Mouse (Mus musculus) neutrophil, adult 5-6 weeks (primary cell): ENCODE data around the gene Zfpm1. TPM values are rescaled to one million over a fixed set of nuclear protein-coding genes. Genes with fewer than 3 reads are reported as not detected.

Source experiments
- ATAC-seq: fragments of 151-379, 151-347 bp; 2 replicates; pipeline ENCODE4 v1.8.0; 2017; ENCODE audit warnings: mild to moderate bottlenecking, moderate TSS enrichment; ENCODE audit not compliant: insufficient number of reproducible peaks, poor library complexity, low FRiP score, severe bottlenecking; ENCODE audit errors: extremely low read depth
- total RNA-seq: library from RNA; stranded (forward); fragments of 200-1000 nt; gene quantifications from 2 replicates; pipeline ENCODE4 v1.2.3, GENCODE M21; 2017

Gene Zfpm1
- total RNA-seq, 1 experiment from 2014 or later, result 3.8 TPM

GRCm38 (mm10) chr8:122291549-122291948 is 9.6 kb downstream of the Zfpm1 start:
- ATAC-seq, result no peak

GRCm38 (mm10) chr8:122293484-122293883 is 11.5 kb downstream of the Zfpm1 start:
- ATAC-seq, result no peak

GRCm38 (mm10) chr8:122294273-122294683 is 12.3 kb downstream of the Zfpm1 start:
- ATAC-seq, result no peak

GRCm38 (mm10) chr8:122295389-122295788 is 13.4 kb downstream of the Zfpm1 start:
- no peak for ATAC-seq

- no peak for ATAC-seq
Measured at GRCm38 (mm10) chr8:122296173-122297001, 14.4 kb downstream of the Zfpm1 start.

- ATAC-seq, result no peak
Measured at GRCm38 (mm10) chr8:122299581-122300254, 17.8 kb downstream of the Zfpm1 start.

GRCm38 (mm10) chr8:122301081-122301480 is 19.1 kb downstream of the Zfpm1 start:
- ATAC-seq, result no peak

- ATAC-seq, result no peak
Measured at GRCm38 (mm10) chr8:122301866-122302265, 19.9 kb downstream of the Zfpm1 start.

GRCm38 (mm10) chr8:122303451-122303850 is 21.5 kb downstream of the Zfpm1 start:
- no peak for ATAC-seq

GRCm38 (mm10) chr8:122304058-122304457 is 22.1 kb downstream of the Zfpm1 start:
- no peak for ATAC-seq

- no peak for ATAC-seq
Measured at GRCm38 (mm10) chr8:122306660-122307399, 24.9 kb downstream of the Zfpm1 start.

- ATAC-seq, result no peak
Measured at GRCm38 (mm10) chr8:122307836-122308235, 25.9 kb downstream of the Zfpm1 start.

GRCm38 (mm10) chr8:122309272-122309671 is 27.3 kb downstream of the Zfpm1 start:
- no peak for ATAC-seq

GRCm38 (mm10) chr8:122311115-122311514 is 29.2 kb downstream of the Zfpm1 start:
- ATAC-seq, result no peak

- ATAC-seq, result no peak
Measured at GRCm38 (mm10) chr8:122312553-122312952, 30.6 kb downstream of the Zfpm1 start.

GRCm38 (mm10) chr8:122313310-122313709 is 31.4 kb downstream of the Zfpm1 start:
- ATAC-seq, result no peak

- ATAC-seq, result peak; percentile 30; the same call in 1 of the 2 replicates
Measured at GRCm38 (mm10) chr8:122314899-122315496, 33.1 kb downstream of the Zfpm1 start.

GRCm38 (mm10) chr8:122316402-122316801 is 34.5 kb downstream of the Zfpm1 start:
- no peak for ATAC-seq

GRCm38 (mm10) chr8:122317918-122318475 is 36.1 kb downstream of the Zfpm1 start:
- no peak for ATAC-seq
